Mouse (Mus musculus) neural tube, embryonic 11.5 days (tissue): Measurements from ENCODE around the gene Cyp26b1. TPM values are rescaled to one million over a fixed set of nuclear protein-coding genes. Genes with fewer than 3 reads are reported as not detected.

ENCODE experiments used
- ATAC-seq: fragments of 200-750 bp; cut with Nextera tagmentation; 2 replicates; pipeline ENCODE4 v1.8.0; 2017; ENCODE audit warnings: moderate number of reproducible peaks, mild to moderate bottlenecking, moderate TSS enrichment, moderate library complexity; ENCODE audit not compliant: insufficient read depth, low FRiP score, low TSS enrichment
- DNase-seq: peaks from one replicate; pipeline ENCODE4 v3.0.0-alpha.2; 2015; ENCODE audit warnings: low spot score
- H3K27ac ChIP-seq: fragments of 300-500 bp; sonication (generic); 2 replicates; pipeline ENCODE4 v1.5.1; 2014; ENCODE audit warnings: low read depth, mild to moderate bottlenecking, low read length
- H3K27me3 ChIP-seq: fragments of 300-500 bp; sonication (generic); 2 replicates; pipeline ENCODE4 v1.6.1; 2014; ENCODE audit warnings: mild to moderate bottlenecking, low read length, mixed read lengths; ENCODE audit not compliant: control insufficient read depth, insufficient read depth
- H3K36me3 ChIP-seq: fragments of 300-500 bp; sonication (generic); 2 replicates; pipeline ENCODE4 v1.6.1; 2014; ENCODE audit warnings: mild to moderate bottlenecking, low read length, moderate library complexity, mixed read lengths; ENCODE audit not compliant: control insufficient read depth, insufficient read depth
- H3K4me1 ChIP-seq: fragments of 300-500 bp; sonication (generic); 2 replicates; pipeline ENCODE4 v1.6.1; 2014; ENCODE audit warnings: low read length, mixed read lengths; ENCODE audit not compliant: control insufficient read depth, insufficient read depth
- H3K4me2 ChIP-seq: fragments of 300-500 bp; sonication (generic); 2 replicates; pipeline ENCODE4 v1.6.1; 2014; ENCODE audit warnings: low read depth, mild to moderate bottlenecking, moderate library complexity
- H3K4me3 ChIP-seq: fragments of 300-500 bp; sonication (generic); 2 replicates; pipeline ENCODE4 v1.5.1; 2014; ENCODE audit warnings: low read depth, low read length
- H3K9ac ChIP-seq: fragments of 300-500 bp; sonication (generic); 2 replicates; pipeline ENCODE4 v1.6.1; 2014; ENCODE audit warnings: mild to moderate bottlenecking, low read length
- H3K9me3 ChIP-seq: fragments of 300-500 bp; sonication (generic); 2 replicates; pipeline ENCODE4 v1.6.1; 2016; ENCODE audit warnings: low read length; ENCODE audit not compliant: control insufficient read depth
- WGBS: fragments of 180-500 bp; shearing (Covaris S2); extraction: QIAGEN DNeasy Blood & Tissue Kit; methylation state at CpG from one replicate; pipeline ENCODE4 v1.1.7; 2014; 5-methylcytosine and 5-hydroxymethylcytosine counted together
- polyA plus RNA-seq: library from polyadenylated mRNA; unstranded; fragments of >200 nt; fragmentation: Nextera tagmentation; extraction: Ambion mirVana; gene quantifications from 2 replicates; pipeline ENCODE4 v1.2.1, GENCODE M21; 2014

Cyp26b1 gene
- polyA plus RNA-seq, 1 experiment from 2014 or later: 1.9 TPM

- H3K9ac ChIP-seq: no peak overlapping the region
- no peak overlapping the region for H3K27ac ChIP-seq
Observed at GRCm38 (mm10) chr6:84583841-84584782, 9.6 kb downstream of the Cyp26b1 start.

GRCm38 (mm10) chr6:84583371-84583770, 10.3 kb downstream of the Cyp26b1 start:
- WGBS: under 1% methylated on average over 26 of the region's 26 CpGs
- DNase-seq (peak; percentile 83), ATAC-seq (no peak)
- peak overlapping the region; percentile 51 for H3K4me2 ChIP-seq
- H3K27me3 ChIP-seq: peaks cover 87% of the 10 kb centered on the region
- no peaks in the 10 kb centered on the region; the same call in 1 of the 2 replicates for H3K36me3 ChIP-seq
- H3K9ac ChIP-seq: no peak overlapping the region
- peak overlapping the region; percentile 7; the same call in 1 of the 2 replicates for H3K4me3 ChIP-seq
- no peaks in the 10 kb centered on the region for H3K9me3 ChIP-seq
- peaks cover 33% of the 10 kb centered on the region for H3K4me1 ChIP-seq
- H3K27ac ChIP-seq: no peak overlapping the region

More at GRCm38 (mm10) chr6:84583841-84584782, 9.6 kb downstream of the Cyp26b1 start:
- Histone ChIP-seq H3K4me2 (peak overlapping the region; percentile 51), H3K4me3 (peak overlapping the region; percentile 38), H3K36me3 (no peaks in the 10 kb centered on the region; the same call in 1 of the 2 replicates), H3K9me3 (no peaks in the 10 kb centered on the region), H3K4me1 (peaks cover 33% of the 10 kb centered on the region), H3K27me3 (peaks cover 94% of the 10 kb centered on the region)
- DNase-seq (peak; percentile 61), ATAC-seq (0 out of 2 replicates have a peak, but pooled peaks have one; percentile 25)
- WGBS: under 1% methylated on average over 48 of the region's 48 CpGs

- ATAC-seq: no peak
- no peak for DNase-seq
- WGBS: 12% methylated on average over 5 of the region's 5 CpGs
Observed at GRCm38 (mm10) chr6:84582826-84583225, 10.9 kb downstream of the Cyp26b1 start.

GRCm38 (mm10) chr6:84581833-84582445, 11.8 kb downstream of the Cyp26b1 start:
- H3K4me3 ChIP-seq: no peak overlapping the region
- no peak overlapping the region for H3K4me2 ChIP-seq
- no peak overlapping the region for H3K9ac ChIP-seq
- no peaks in the 10 kb centered on the region for H3K9me3 ChIP-seq
- peaks cover 77% of the 10 kb centered on the region for H3K27me3 ChIP-seq
- ATAC-seq (no peak), DNase-seq (no peak)
- no peaks in the 10 kb centered on the region; the same call in 1 of the 2 replicates for H3K36me3 ChIP-seq
- H3K4me1 ChIP-seq: peaks cover 26% of the 10 kb centered on the region
- no peak overlapping the region for H3K27ac ChIP-seq
- WGBS: 61% methylated on average over 9 of the region's 9 CpGs

More at GRCm38 (mm10) chr6:84582826-84583225, 10.9 kb downstream of the Cyp26b1 start:
- H3K27me3 ChIP-seq: peaks cover 85% of the 10 kb centered on the region
- no peak overlapping the region; the same call in 1 of the 2 replicates for H3K4me2 ChIP-seq
- no peak overlapping the region for H3K27ac ChIP-seq
- H3K4me1 ChIP-seq: peaks cover 30% of the 10 kb centered on the region
- H3K9me3 ChIP-seq: no peaks in the 10 kb centered on the region
- H3K4me3 ChIP-seq: no peak overlapping the region
- H3K9ac ChIP-seq: no peak overlapping the region
- H3K36me3 ChIP-seq: no peaks in the 10 kb centered on the region; the same call in 1 of the 2 replicates

- peaks cover 26% of the 10 kb centered on the region for H3K4me1 ChIP-seq
Observed at GRCm38 (mm10) chr6:84580979-84581832, 12.5 kb downstream of the Cyp26b1 start.

GRCm38 (mm10) chr6:84579508-84579907, 14.2 kb downstream of the Cyp26b1 start:
- no peaks in the 10 kb centered on the region for H3K9me3 ChIP-seq
- WGBS: 52% methylated on average over 8 of the region's 8 CpGs
- peaks cover 65% of the 10 kb centered on the region for H3K27me3 ChIP-seq
- H3K9ac ChIP-seq: no peak overlapping the region
- H3K4me1 ChIP-seq: peaks cover 15% of the 10 kb centered on the region
- no peak overlapping the region for H3K4me2 ChIP-seq
- DNase-seq (no peak), ATAC-seq (no peak)
- H3K27ac ChIP-seq: no peak overlapping the region
- H3K36me3 ChIP-seq: no peaks in the 10 kb centered on the region; the same call in 1 of the 2 replicates
- no peak overlapping the region for H3K4me3 ChIP-seq

More at GRCm38 (mm10) chr6:84580979-84581832, 12.5 kb downstream of the Cyp26b1 start:
- no peak overlapping the region for H3K4me3 ChIP-seq
- no peak overlapping the region for H3K9ac ChIP-seq
- H3K36me3 ChIP-seq: no peaks in the 10 kb centered on the region; the same call in 1 of the 2 replicates
- 50% methylated on average over 6 of the region's 6 CpGs for WGBS
- H3K9me3 ChIP-seq: no peaks in the 10 kb centered on the region
- no peak overlapping the region for H3K27ac ChIP-seq
- ATAC-seq: no peak
- H3K27me3 ChIP-seq: peaks cover 72% of the 10 kb centered on the region
- H3K4me2 ChIP-seq: no peak overlapping the region
- no peak for DNase-seq

- Histone ChIP-seq H3K27ac (no peak overlapping the region), H3K4me3 (no peak overlapping the region)
Observed at GRCm38 (mm10) chr6:84578928-84579327, 14.8 kb downstream of the Cyp26b1 start.

GRCm38 (mm10) chr6:84577898-84578297, 15.8 kb downstream of the Cyp26b1 start:
- 51% methylated on average over 4 of the region's 4 CpGs for WGBS

More at GRCm38 (mm10) chr6:84578928-84579327, 14.8 kb downstream of the Cyp26b1 start:
- Histone ChIP-seq H3K27me3 (peaks cover 59% of the 10 kb centered on the region), H3K36me3 (no peaks in the 10 kb centered on the region; the same call in 1 of the 2 replicates), H3K9me3 (no peaks in the 10 kb centered on the region), H3K9ac (no peak overlapping the region), H3K4me2 (no peak overlapping the region), H3K4me1 (peaks cover 14% of the 10 kb centered on the region)
- DNase-seq (peak; percentile 48), ATAC-seq (no peak)
- 14% methylated on average over 5 of the region's 5 CpGs for WGBS

More at GRCm38 (mm10) chr6:84577898-84578297, 15.8 kb downstream of the Cyp26b1 start:
- Histone ChIP-seq H3K4me1 (peaks cover 4% of the 10 kb centered on the region; the same call in 1 of the 2 replicates), H3K4me2 (no peak overlapping the region), H3K4me3 (no peak overlapping the region), H3K27me3 (peaks cover 48% of the 10 kb centered on the region), H3K9me3 (no peaks in the 10 kb centered on the region), H3K27ac (no peak overlapping the region), H3K9ac (no peak overlapping the region), H3K36me3 (no peaks in the 10 kb centered on the region; the same call in 1 of the 2 replicates)
- DNase-seq: peak; percentile 21
- no peak for ATAC-seq
